Mouse (Mus musculus) stomach, postnatal 0 days (tissue): Measurements from ENCODE around the gene Magi1. TPM values are rescaled to one million over a fixed set of nuclear protein-coding genes. Genes with fewer than 3 reads are reported as not detected.

Source experiments
- ATAC-seq: fragments of 200-750 bp; cut with Nextera tagmentation; 2 replicates; pipeline ENCODE4 v1.8.0; 2017; ENCODE audit not compliant: low FRiP score, low TSS enrichment
- DNase-seq: peaks from one replicate; pipeline ENCODE4 v3.0.0-alpha.2; 2016; ENCODE audit warnings: low spot score
- H3K27ac ChIP-seq: fragments of 300-500 bp; sonication (generic); replicated peaks from 2 replicates; pipeline ENCODE4 v1.5.1; 2014; ENCODE audit warnings: mild to moderate bottlenecking, control low read depth
- H3K27me3 ChIP-seq: fragments of 300-500 bp; sonication (generic); 2 replicates; pipeline ENCODE4 v1.6.1; 2014; ENCODE audit warnings: low read length; ENCODE audit not compliant: control insufficient read depth, insufficient read depth
- H3K36me3 ChIP-seq: fragments of 300-500 bp; sonication (generic); 2 replicates; pipeline ENCODE4 v1.6.1; 2014; ENCODE audit warnings: low read length, mixed read lengths; ENCODE audit not compliant: control insufficient read depth, insufficient read depth
- H3K4me1 ChIP-seq: fragments of 300-500 bp; sonication (generic); replicated peaks from 2 replicates; pipeline ENCODE4 v1.6.1; 2014; ENCODE audit warnings: antibody characterized with exemption; ENCODE audit not compliant: control insufficient read depth, insufficient read depth
- H3K4me2 ChIP-seq: fragments of 300-500 bp; sonication (generic); replicated peaks from 2 replicates; pipeline ENCODE4 v1.6.1; 2014; ENCODE audit warnings: low read depth, mild to moderate bottlenecking, control low read depth, moderate library complexity
- H3K4me3 ChIP-seq: fragments of 300-500 bp; sonication (generic); 2 replicates; pipeline ENCODE4 v1.5.1; 2014; ENCODE audit warnings: low read depth, low read length, control low read depth
- H3K9ac ChIP-seq: fragments of 300-500 bp; sonication (generic); 2 replicates; pipeline ENCODE4 v1.6.1; 2014; ENCODE audit warnings: mild to moderate bottlenecking, low read length, control low read depth, mixed read lengths
- H3K9me3 ChIP-seq: fragments of 300-500 bp; sonication (generic); 2 replicates; pipeline ENCODE4 v1.6.1; 2016; ENCODE audit warnings: low read length; ENCODE audit not compliant: control insufficient read depth
- CTCF ChIP-seq: IDR thresholded peaks from 2 replicates; pipeline ENCODE4 v1.5.1; 2016; ENCODE audit warnings: antibody characterized with exemption, low read depth, mild to moderate bottlenecking, moderate library complexity
- EP300 ChIP-seq: optimal IDR thresholded peaks from 2 replicates; pipeline ENCODE3; 2016; ENCODE audit warnings: antibody characterized with exemption
- WGBS: fragments of 180-500 bp; shearing (Covaris S2); extraction: QIAGEN DNeasy Blood & Tissue Kit; methylation state at CpG from one replicate; pipeline ENCODE4 v1.1.7; 2014; 5-methylcytosine and 5-hydroxymethylcytosine counted together
- polyA plus RNA-seq: library from polyadenylated mRNA; unstranded; fragments of >200 nt; fragmentation: Nextera tagmentation; extraction: Ambion mirVana; gene quantifications from 2 replicates; pipeline ENCODE4 v1.2.1, GENCODE M21; 2015

The Magi1 gene
- polyA plus RNA-seq, 1 experiment from 2014 or later, result 4.4 TPM

GRCm38 (mm10) chr6:94282301-94283241 is 1.1 kb downstream of the Magi1 start:
- no peaks in the 10 kb centered on the region for H3K36me3 ChIP-seq
- H3K27me3 ChIP-seq, result no peaks in the 10 kb centered on the region
- ATAC-seq (0 out of 2 replicates have a peak, but pooled peaks have one; percentile 3), DNase-seq (peak; percentile 72)
- peak overlapping the region; percentile 91 for H3K4me2 ChIP-seq
- H3K4me1 ChIP-seq, result peaks cover 2% of the 10 kb centered on the region; the same call in 1 of the 2 replicates
- H3K4me3 ChIP-seq, result peak overlapping the region; percentile 84
- H3K27ac ChIP-seq, result peak overlapping the region; percentile 96
- peak overlapping the region; percentile 84 for H3K9ac ChIP-seq
- TF ChIP-seq CTCF (peak; percentile 52), EP300 (no peak)
- under 1% methylated on average over 51 of the region's 55 CpGs for WGBS
- no peaks in the 10 kb centered on the region for H3K9me3 ChIP-seq

- no peaks in the 10 kb centered on the region for H3K9me3 ChIP-seq
- H3K27me3 ChIP-seq, result no peaks in the 10 kb centered on the region
- TF ChIP-seq EP300, result no peak
- TF ChIP-seq CTCF, result no peak
- H3K4me1 ChIP-seq, result peaks cover 2% of the 10 kb centered on the region; the same call in 1 of the 2 replicates
- H3K4me3 ChIP-seq, result peak overlapping the region; percentile 84
- H3K36me3 ChIP-seq, result no peaks in the 10 kb centered on the region
- H3K4me2 ChIP-seq, result peak overlapping the region; percentile 91
- peak; percentile 34 for DNase-seq
- peak overlapping the region; percentile 84 for H3K9ac ChIP-seq
- WGBS, result 24% methylated on average over 17 of the region's 17 CpGs
- no peak overlapping the region; the same call in 1 of the 2 replicates for H3K27ac ChIP-seq
- ATAC-seq, result no peak
Measured at GRCm38 (mm10) chr6:94281606-94282280, 2.0 kb downstream of the Magi1 start.

GRCm38 (mm10) chr6:94273941-94274340 is 9.8 kb downstream of the Magi1 start:
- Histone ChIP-seq H3K4me1 (no peaks in the 10 kb centered on the region), H3K9me3 (no peaks in the 10 kb centered on the region)
- 85% methylated on average over 3 of the region's 3 CpGs for WGBS

GRCm38 (mm10) chr6:94270001-94270400 is 13.7 kb downstream of the Magi1 start:
- no peak overlapping the region for H3K4me3 ChIP-seq
- no peaks in the 10 kb centered on the region for H3K27me3 ChIP-seq
- ATAC-seq, result no peak
- no peak overlapping the region for H3K27ac ChIP-seq
- 0 out of 2 replicates have a peak, but pooled peaks cover 3% of the 10 kb centered on the region for H3K4me1 ChIP-seq
- no peaks in the 10 kb centered on the region for H3K36me3 ChIP-seq
- no peak overlapping the region for H3K4me2 ChIP-seq
- H3K9ac ChIP-seq, result no peak overlapping the region
- TF ChIP-seq EP300, result no peak
- TF ChIP-seq CTCF, result no peak
- H3K9me3 ChIP-seq, result no peaks in the 10 kb centered on the region
- 83% methylated on average over 5 of the region's 5 CpGs for WGBS
- no peak for DNase-seq

More at GRCm38 (mm10) chr6:94273941-94274340, 9.8 kb downstream of the Magi1 start:
- Histone ChIP-seq H3K9ac (no peak overlapping the region), H3K27ac (no peak overlapping the region), H3K36me3 (no peaks in the 10 kb centered on the region), H3K27me3 (no peaks in the 10 kb centered on the region), H3K4me3 (no peak overlapping the region), H3K4me2 (no peak overlapping the region)
- no peak for ATAC-seq
- TF ChIP-seq CTCF (no peak), EP300 (no peak)
- DNase-seq, result no peak

- TF ChIP-seq CTCF (no peak), EP300 (no peak)
- Histone ChIP-seq H3K9me3 (no peaks in the 10 kb centered on the region), H3K36me3 (no peaks in the 10 kb centered on the region), H3K27me3 (no peaks in the 10 kb centered on the region), H3K27ac (no peak overlapping the region), H3K4me2 (no peak overlapping the region), H3K4me1 (0 out of 2 replicates have a peak, but pooled peaks cover 3% of the 10 kb centered on the region), H3K4me3 (no peak overlapping the region), H3K9ac (no peak overlapping the region)
- DNase-seq (no peak), ATAC-seq (no peak)
- 62% methylated on average over 4 of the region's 4 CpGs for WGBS
Measured at GRCm38 (mm10) chr6:94269174-94269573, 14.5 kb downstream of the Magi1 start.
